Mouse (Mus musculus) stomach, postnatal 0 days (tissue): ENCODE data around the gene Gaa.

Experiments used
- CTCF ChIP-seq: IDR thresholded peaks from 2 replicates; pipeline ENCODE4 v1.5.1; 2016; ENCODE audit warnings: antibody characterized with exemption, low read depth, mild to moderate bottlenecking, moderate library complexity
- EP300 ChIP-seq: optimal IDR thresholded peaks from 2 replicates; pipeline ENCODE3; 2016; ENCODE audit warnings: antibody characterized with exemption

- TF ChIP-seq CTCF: no peak
- TF ChIP-seq EP300: no peak
Observed at GRCm38 (mm10) chr11:119219816-119220465, 47.7 kb upstream of the Gaa start.
